Mouse (Mus musculus) neutrophil, adult 5-6 weeks (primary cell): ENCODE measurements at regions not wholly inside any gene's neighbourhood (a gene's known extent, or its start where the extent isn't known, plus 50 kb on each side); places are given as distances from the start of the nearest gene placed in this dataset.

Source experiments
- ATAC-seq: fragments of 151-379, 151-347 bp; 2 replicates; pipeline ENCODE4 v1.8.0; 2017; ENCODE audit warnings: mild to moderate bottlenecking, moderate TSS enrichment; ENCODE audit not compliant: insufficient number of reproducible peaks, poor library complexity, low FRiP score, severe bottlenecking; ENCODE audit errors: extremely low read depth

DNA sequence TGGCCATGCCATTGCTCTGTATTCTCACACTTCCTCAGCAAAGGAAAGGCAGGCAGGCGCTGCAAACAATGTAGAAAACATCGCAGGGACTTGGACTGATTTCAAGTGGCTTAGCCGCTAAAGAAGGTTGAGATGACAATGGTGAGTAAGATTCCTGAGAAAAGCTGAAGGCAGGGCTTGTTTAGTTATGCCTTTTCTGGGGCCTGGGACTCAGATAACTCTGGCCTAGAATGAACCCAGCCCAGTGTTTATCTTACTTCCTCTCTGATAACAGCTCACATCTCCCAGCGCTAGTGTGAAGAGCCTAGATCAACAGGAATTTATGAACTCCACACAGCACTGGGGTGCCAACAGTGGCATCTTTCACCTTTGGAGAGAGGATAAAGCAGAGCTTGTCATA is 170.2 kb downstream of the Phlda1 start:
- ATAC-seq: no peak

DNA sequence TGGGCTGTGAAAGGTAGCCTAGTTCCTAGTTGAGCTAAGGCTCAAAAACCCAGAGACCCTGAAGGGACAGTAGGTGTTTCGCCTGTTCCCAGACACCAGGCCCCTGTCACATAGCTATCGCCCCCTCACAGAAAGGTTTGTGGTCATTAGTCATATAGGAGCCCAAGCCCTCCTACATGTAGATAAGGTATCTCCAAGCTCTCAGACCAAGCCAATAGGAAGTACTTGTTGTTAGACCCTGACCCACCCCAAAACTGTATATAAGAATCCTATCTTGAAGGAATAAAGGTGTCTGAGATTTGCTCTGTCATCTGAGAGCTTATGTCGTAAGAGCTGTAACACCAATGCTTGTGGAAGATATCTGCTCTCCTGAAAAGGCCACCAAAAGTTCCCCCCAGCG is 174.8 kb downstream of the Phlda1 start:
- ATAC-seq: no peak

DNA sequence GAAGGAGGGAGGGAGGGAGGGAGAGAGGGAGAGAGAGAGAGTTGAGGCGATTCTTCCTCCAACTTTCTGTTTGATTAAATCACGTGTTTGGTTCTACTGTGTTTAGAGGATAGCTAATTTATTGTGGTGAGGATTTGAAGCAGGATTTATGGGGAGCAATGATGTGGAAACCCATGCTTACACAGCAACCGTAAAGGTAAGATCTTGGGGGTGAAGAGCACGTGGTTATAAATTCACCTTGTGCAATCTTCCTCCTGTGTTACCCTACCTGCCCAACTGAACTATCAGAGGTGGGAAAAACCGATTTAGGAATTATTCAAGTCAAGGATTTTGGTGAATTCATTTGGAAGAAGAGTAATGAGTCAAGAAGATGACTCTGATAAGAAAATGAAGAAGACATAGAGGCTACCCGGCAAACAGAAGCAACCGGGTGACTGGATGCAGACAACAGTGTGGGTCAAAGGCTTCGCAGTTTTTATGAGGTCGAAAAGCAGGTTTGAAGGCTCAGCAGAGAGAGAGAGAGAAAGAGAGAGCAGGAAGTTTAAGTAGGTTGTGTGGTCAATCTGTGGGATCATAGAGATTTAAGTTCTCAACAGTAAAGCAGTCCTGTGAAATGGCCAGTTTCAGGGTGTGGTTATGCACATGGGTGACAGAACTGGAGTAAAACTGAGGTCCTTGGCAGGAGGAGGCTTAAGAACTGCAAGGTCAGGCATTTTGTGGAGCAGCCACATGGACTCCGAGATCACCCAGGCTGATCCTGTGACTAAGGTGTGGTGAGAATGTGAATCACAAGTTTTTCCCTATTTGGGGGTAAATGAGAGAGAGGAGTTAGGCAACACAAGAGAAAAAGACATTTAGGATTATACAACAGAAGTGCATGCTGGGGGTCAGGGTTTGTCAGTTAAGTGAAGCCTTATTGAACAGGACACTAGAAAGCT is 178.6 kb downstream of the Phlda1 start:
- no peak for ATAC-seq

DNA sequence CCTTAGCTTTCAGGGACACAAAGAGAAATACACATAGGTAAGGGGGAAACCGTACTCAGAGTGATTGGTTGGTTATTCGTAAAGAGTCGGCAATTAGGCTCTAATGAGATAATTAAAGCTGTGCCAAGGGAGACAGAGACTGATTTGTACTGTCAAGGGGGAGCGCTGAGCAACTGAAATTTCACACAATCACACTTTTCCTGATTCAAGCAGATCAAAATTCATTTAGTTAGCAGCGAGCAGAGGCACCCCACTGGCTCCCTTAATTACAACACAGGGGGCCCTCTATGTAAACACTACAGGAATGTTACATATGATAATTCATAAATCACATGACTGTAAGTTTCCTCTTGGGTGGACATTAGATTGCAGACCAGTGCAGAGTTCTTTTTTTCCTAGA is 180.5 kb downstream of the Phlda1 start:
- ATAC-seq: no peak

DNA sequence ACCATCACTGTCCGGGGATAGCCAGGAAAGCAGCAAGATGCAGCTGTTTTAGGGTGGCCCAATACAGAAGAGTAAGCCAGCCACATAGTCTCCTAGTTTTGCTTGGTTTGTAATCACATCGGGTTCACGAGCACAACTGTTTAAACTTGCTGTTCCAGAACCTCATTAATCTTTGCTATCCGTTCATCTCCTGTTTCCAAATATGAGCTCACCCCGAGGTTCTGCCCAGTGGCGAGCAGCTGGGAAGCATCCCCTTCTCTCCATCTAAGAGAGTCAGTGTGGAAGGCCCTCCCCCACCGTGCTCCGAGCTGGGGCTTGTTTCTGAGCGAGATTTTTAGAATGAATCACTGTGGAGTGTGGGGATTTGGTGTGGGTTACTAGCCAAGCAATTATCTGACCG is 183.5 kb downstream of the Phlda1 start:
- no peak for ATAC-seq

DNA sequence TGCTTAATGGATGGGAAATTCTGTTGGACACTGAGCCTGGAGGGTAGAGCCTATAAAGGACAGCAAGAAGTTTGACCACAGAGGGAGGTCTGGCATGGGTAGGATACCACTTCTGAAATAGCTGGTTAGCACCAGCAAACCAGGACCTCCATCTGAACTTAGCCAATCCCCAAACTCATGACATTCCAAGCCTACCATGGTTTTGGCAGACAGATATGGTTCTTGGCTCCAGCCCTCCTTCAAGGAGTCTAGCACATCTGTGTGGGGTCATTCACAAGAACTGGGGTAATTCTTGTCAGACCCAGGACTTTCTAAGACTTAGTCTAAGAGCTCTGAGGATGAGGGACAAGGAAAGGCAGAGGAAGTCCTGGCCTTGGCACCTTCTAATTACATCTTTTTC is 187.7 kb downstream of the Phlda1 start:
- ATAC-seq: no peak

DNA sequence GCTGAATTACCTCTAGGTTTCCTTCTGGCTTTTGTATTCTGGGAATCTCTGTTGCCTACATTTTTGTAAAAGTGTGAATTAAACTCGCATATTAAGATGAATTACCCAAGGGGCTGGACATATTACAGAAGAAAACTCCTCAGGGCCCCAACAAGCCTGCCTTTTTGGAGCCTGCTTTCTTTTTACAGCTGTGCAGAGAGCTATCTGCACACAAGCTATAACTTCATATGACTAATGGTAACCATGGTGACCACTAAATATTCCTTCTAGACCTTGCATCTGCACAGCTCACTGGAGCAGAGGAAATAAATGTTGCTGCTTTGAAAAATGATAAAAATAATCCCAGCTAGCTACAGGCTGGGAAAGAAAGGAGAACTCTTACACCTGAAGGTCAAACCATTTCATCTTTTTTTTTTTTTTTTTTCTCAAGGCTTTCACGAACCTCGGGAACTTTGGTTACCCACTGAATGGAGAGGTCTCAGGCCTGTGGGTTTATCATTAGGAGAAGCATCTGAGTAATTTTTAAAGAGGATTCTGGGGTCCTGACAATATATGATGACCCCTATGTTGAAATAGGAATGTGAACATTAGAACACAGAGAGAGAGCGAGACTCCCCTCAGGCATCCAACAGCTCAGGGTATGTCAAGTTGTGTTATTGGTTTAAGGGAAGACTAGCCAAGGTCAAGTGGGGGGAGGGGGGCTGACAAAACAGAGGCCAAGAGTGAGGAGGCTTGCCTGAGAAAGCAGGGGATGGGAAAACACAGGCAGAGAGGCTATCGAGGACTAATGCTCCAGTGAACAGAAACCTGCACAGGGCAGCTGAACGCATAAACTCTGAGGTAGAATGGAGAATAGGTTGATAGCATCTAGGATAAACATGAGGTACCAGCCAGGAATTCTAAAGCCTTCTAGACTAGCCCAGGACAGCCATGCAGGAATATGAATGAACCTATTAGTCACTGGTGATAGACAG is 188.4 kb downstream of the Phlda1 start:
- ATAC-seq: no peak

DNA sequence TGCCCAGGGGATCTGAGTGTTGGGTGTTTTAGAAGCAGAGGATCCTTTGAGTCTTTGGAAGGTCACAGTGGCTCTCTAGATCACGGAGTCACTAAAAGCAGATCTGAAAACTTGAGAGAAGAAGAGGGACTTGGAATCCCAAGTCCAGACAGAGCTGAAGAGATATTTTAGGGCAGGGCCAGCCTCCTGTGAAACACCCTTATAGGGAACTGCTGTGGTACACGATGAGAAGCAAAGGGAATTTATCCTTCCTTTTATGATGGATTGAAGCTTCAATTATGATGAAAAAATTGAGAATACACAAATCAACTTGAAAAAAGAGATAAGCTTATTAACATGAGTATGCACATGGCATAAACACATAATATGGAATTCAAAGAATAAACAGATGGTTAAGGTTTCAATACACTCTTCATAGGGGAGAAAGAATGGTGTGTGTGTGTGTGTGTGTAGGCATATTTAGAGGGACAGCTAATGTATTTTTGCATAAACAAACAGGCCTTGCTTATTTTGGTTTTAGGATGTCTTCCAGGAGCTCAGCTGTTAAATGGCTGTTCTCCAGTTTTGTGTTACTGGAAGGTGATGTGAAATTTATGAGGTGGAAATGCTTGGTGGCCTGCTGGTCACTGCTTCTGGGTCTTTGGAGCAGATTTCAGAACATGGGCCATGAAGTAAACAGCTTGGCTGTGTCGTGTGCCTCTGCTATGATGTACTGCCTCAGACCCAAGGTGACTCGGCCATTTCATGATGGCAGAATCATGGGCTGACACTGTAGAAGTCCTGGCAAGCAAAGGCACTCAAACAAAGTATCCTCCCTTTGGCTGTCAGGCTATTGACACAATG is 190.1 kb downstream of the Phlda1 start:
- ATAC-seq: no peak

DNA sequence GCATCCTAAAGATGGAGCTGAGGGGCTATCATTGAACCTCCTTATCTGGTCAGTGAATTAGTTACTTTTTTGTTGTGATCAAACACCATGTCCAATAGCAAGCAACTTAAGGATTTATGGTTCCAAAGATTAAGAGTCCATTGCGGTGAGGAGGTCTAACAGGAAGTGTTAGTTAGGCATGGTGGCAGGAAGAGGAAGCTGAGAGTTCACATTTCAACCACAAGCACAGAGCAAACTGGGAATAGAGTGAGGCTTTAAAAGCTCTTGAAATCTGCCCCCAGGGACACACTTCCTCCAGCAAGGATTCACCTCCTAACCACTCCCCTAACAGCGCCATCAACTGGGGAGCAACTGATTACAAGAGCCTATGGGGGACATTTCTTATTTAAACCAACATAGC is 190.9 kb downstream of the Phlda1 start:
- ATAC-seq: no peak

DNA sequence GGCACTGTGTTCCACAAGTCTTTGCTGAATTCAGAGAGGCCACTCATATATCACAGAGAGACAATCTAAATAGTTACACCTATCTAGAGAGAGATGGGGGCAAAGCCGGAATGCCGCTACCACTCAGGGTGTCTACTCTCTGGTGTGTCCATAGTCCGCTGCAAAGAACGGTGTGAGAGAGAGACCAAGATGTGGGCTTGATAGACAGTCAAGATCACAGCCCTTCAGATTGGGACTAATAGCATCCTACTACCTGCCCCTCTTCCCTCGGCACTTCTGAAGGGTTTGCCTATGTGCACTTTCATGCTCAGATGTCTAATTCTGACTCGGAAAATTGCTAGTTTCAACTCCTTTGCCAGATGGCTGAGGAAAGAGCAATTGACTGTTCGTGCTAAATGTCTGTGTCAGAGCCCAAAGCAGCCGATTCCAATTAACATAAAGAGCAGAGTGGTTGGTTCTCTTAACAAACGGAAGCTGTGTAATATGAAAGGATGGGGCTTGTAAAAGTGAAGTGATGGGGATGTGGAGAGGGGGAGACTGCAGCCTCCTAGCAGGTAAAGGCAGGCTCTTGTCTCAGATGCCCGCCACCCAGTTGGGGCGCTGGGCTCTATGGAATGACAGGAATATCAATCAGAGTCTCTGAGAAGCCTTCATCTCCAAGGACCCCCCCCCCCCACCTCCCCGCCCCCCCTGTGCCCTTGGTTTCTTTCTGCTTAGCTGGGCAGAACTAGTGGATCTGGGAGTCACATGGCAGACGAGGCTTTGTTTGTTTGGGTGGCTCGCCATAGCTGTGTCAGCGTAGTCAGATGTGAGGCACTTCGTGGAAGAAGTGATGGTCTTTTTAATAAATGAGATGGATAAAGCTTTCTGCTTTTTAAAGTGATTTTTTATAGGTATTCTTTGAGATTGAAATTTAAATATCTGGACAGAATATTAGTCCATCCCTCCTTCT is 193.7 kb downstream of the Phlda1 start:
- no peak for ATAC-seq

DNA sequence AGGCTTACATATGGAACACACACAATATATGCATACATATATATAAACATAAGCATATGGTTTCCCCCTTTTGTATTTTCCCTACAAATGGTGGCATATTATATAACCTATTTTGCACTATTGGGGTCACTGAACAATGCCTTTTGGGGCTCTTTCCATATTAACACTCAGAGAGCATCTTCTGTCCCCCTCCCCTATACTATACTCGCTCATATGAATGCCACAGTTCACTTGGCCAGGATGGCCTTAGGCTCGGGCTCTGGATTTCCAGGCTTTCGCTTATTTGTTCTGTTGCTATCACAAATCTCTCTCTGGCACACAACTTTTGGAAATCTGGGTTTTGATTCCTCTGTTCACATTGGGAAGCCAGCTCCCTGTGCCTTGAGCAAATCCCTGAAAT is 194.5 kb downstream of the Phlda1 start:
- no peak for ATAC-seq

DNA sequence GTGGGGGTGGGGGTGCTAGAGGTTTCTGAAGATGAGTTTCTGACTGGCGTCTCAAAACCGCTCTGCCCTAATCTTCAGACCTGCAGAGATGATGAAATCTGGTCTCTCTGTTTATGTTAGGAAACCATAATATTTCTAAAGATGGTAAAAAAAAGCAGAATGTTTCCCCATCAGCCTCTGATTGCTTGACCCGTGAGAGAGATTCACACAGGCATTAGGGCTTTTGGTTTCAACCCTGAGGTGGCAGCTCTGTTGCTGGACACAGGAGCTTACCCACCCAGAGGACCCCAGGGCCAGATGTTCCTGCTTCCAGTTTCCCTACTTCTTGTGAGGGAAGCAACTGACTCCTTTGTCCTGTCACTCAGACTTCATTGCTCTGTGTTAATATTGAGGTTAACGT is 195.1 kb downstream of the Phlda1 start:
- ATAC-seq: no peak

DNA sequence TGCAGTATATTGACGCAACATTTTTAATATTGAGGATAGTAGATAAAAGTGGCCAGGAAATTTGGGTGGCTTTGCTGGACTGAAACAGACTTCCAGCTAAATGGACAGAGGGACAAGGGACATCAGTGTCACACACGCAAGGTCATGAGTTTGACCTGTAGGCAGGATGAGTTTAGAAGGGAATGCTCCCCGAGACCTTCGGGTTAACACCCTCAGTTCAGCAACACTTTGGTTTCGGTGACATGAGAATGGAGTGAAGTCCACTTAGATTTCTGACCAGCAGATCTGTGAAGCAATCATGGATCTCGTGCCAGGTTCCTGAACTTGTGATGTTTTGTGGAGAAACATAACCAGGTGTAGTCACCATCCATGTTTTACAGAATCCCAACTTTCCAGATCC is 196.3 kb downstream of the Phlda1 start:
- no peak for ATAC-seq

DNA sequence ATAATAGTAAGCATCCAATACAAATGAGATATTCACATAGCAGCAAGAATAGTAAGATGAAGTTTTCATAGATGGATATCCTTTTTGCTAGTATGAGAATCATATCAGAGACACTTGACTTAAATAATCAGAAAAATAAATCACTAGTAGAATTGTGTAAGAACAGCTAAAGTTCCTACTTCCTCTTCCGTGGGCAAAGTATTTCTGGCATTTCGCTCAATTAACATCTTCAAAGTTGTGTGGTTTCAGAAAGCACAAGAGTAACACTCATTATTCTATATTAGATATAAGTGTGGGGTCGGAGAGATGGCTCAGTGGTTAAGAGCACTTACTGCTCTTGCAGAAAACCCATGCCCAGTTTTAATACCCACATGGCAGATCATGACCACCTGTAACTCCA is 197.4 kb downstream of the Phlda1 start:
- ATAC-seq: no peak

DNA sequence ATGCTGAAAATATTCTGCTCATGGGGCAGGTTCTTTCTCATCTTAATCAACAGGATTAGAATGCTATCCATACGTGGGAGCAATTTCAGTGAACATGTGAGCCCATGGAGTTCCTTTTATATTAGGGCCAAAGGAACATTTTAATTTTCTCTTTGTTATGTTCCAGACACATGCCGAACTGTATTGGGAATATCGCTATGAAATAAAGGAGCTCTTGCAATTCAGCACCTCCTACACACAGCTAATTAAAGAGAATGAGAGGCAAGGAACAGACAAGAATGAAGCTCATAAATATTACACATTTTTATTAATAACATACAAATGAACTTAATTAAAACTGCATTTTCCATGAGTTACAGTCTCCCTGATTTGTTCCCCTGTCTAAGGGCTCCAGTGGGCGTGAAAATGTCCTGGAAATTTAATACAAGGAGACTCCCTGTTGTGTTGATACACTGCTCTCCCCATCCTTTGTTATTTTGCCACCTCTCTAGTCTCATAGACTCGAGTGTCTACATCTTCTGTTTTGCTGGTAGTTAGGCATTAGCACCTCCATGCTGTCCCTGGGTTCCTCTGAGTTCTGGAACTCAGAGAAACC is 205.5 kb downstream of the Phlda1 start:
- ATAC-seq: no peak

DNA sequence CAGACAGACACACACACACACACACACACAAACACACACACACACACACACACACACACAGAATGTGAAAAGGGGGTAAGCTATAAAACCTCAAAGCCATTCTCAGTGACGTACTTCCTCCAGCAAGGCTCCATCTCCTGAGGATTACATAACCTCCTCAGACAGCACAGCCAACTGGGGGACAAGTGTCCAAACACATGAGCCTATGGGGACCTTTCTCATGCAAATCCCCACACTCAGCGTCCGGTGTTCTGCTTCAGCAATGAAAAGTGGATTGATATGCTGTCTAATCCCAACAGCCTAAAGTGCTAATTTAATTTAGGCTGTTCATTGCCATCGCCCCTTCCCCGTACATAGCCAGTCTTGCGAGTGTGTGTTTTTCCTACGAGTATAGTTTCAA is 206.9 kb downstream of the Phlda1 start:
- ATAC-seq: no peak

DNA sequence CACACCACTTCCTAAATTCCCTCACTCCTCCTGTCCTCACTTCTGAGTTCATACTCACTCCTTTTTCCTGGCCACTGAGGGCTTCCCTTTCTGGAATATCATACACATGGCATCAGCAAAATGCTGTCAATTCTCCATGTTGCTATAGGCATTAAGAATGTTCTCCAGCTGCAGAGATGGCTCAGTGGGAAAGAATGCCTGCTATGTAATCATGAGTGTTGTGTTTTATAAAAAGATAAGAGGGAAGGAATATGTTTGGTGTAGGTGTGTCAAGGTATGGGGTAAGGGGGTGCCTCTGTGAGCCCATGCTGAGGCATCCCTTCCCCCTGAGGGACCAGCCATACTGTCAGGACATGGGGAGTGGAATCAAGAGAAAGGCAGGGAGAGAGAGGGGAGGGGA is 207.6 kb downstream of the Phlda1 start:
- ATAC-seq: no peak

DNA sequence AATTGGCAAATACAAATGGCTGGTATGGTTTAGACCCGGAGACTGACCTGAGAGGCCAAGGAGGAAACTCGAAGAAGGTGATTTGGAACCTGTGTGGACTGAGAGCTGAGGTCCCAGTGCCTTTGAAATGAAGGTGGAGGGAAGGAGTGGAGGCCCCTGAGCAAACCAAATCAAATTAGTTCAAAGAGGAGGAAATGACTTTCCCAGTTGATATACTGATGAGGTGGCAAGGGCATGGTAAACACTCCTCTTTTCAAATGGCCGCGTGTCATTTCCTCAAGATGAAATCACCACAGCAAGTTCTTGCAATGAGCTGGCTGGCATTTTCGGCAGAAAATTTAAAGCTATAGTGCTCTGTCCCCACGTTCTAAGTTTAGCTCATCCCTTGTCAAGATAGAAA is 209.1 kb downstream of the Phlda1 start:
- no peak for ATAC-seq
